Mouse (Mus musculus): ENCODE measurements around the gene Nt5dc3.
A peak's percentile ranks its signal among the peaks of the same experiment; 100 is the strongest.

The Nt5dc3 gene

GRCm38 (mm10) chr10:86821014-86821413 lies 42.2 kb downstream of the Nt5dc3 start:
- DNase-seq = no peak

- no peak for DNase-seq
Observed at GRCm38 (mm10) chr10:86824093-86824492, 45.3 kb downstream of the Nt5dc3 start.

- DNase-seq = no peak
Observed at GRCm38 (mm10) chr10:86824871-86825270, 46.1 kb downstream of the Nt5dc3 start.

GRCm38 (mm10) chr10:86825871-86826522 lies 47.2 kb downstream of the Nt5dc3 start:
- DNase-seq = peak; percentile 81

GRCm38 (mm10) chr10:86826929-86827328 lies 48.1 kb downstream of the Nt5dc3 start:
- DNase-seq = no peak

- DNase-seq = no peak
Observed at GRCm38 (mm10) chr10:86828221-86829135, 49.7 kb downstream of the Nt5dc3 start.

GRCm38 (mm10) chr10:86829515-86829914 lies 50.7 kb downstream of the Nt5dc3 start:
- no peak for DNase-seq

- DNase-seq = no peak
Observed at GRCm38 (mm10) chr10:86836784-86837183, 58.0 kb downstream of the Nt5dc3 start.

GRCm38 (mm10) chr10:86838827-86839226 lies 60.0 kb downstream of the Nt5dc3 start:
- DNase-seq = no peak

- no peak for DNase-seq
Observed at GRCm38 (mm10) chr10:86842659-86843058, 63.9 kb downstream of the Nt5dc3 start.

GRCm38 (mm10) chr10:86846926-86847467 lies 68.2 kb downstream of the Nt5dc3 start:
- DNase-seq = no peak

GRCm38 (mm10) chr10:86849087-86849486 lies 70.3 kb downstream of the Nt5dc3 start:
- DNase-seq = no peak

- no peak for DNase-seq
Observed at GRCm38 (mm10) chr10:86849508-86849907, 70.7 kb downstream of the Nt5dc3 start.

GRCm38 (mm10) chr10:86852160-86852559 lies 73.4 kb downstream of the Nt5dc3 start:
- no peak for DNase-seq

- DNase-seq = no peak
Observed at GRCm38 (mm10) chr10:86853433-86853832, 74.6 kb downstream of the Nt5dc3 start.

- no peak for DNase-seq
Observed at GRCm38 (mm10) chr10:86860396-86860795, 81.6 kb downstream of the Nt5dc3 start.

- no peak for DNase-seq
Observed at GRCm38 (mm10) chr10:86862496-86862895, 83.7 kb downstream of the Nt5dc3 start.

GRCm38 (mm10) chr10:86863429-86863828 lies 84.6 kb downstream of the Nt5dc3 start:
- DNase-seq = no peak

GRCm38 (mm10) chr10:86872121-86872520 lies 93.3 kb downstream of the Nt5dc3 start:
- no peak for DNase-seq

GRCm38 (mm10) chr10:86872591-86872990 lies 93.8 kb downstream of the Nt5dc3 start:
- peak; percentile 4 for DNase-seq

GRCm38 (mm10) chr10:86878721-86879120 lies 99.9 kb downstream of the Nt5dc3 start:
- no peak for DNase-seq

GRCm38 (mm10) chr10:86880071-86880806 lies 101.4 kb downstream of the Nt5dc3 start:
- peak; percentile 52 for DNase-seq

- DNase-seq = no peak
Observed at GRCm38 (mm10) chr10:86881448-86881847, 102.6 kb downstream of the Nt5dc3 start.

Data from cerebellum, adult 9-11 months (tissue).